ENCODE assay signal across 22 mouse cellular contexts in genomic region chr2:51936585-51936984, GRCm38 (mm10). TPM values are rescaled to one million over a fixed set of nuclear protein-coding genes. Genes with fewer than 3 reads are reported as not detected.
DNase-seq lines count a peak whose midpoint lies in the region; ATAC-seq and TF ChIP-seq lines count a peak whose summit lies in the region.
"Had no signal": no experiment of that assay in that cellular context is flagged by ENCODE, and none has a peak within 500 bp of the region (broad histone marks: within the 10 kb centered on the region; RNA-seq: fewer than 3 reads in every experiment).

No protein-coding gene starts in this region.

- H3K4me1 ChIP-seq in liver, embryonic 14.5 days (replicated peaks; ENCODE audit: control insufficient read depth in 2 of 2, insufficient read depth in 2 of 2, low read length in 1 of 2), result peaks cover 34 to 50% of the 10 kb centered on the region in 2 experiments
- peaks cover 43 to 53% of the 10 kb centered on the region in 2 experiments for H3K4me1 ChIP-seq in MEL (ENCODE audit: control insufficient read depth in 1 of 2, insufficient read depth in 2 of 2, low read length in 2 of 2)

- H3K4me2 ChIP-seq in liver, embryonic 14.5 days (ENCODE audit: low read depth), result peak overlapping the region; percentile 6; the same call in 1 of the 2 replicates
- H3K4me2 ChIP-seq: embryonic facial prominence, embryonic 12.5 days; embryonic facial prominence, embryonic 15.5 days; forebrain, embryonic 12.5 days; forebrain, embryonic 15.5 days; heart, embryonic 12.5 days; heart, embryonic 15.5 days; hindbrain, embryonic 12.5 days; hindbrain, embryonic 15.5 days had no signal

- TF ChIP-seq POLR2A in MEL (IDR thresholded peaks at IDR 0.05; ENCODE audit: control insufficient read depth in 1 of 2, insufficient read depth in 1 of 2, low read depth in 1 of 2, low read length in 2 of 2, poor library complexity in 1 of 2), result no peak; a peak in 1 of 4 replicates

- intact Hi-C loops in heart, postnatal 36 days (cut with DNase I), result no loop called here

- POLR2A ChIA-PET in Patski (lab: Charles Lee), result no interaction called here

- ATAC-seq in liver, embryonic 14.5 days (ENCODE audit: insufficient read depth), result no peak
- ATAC-seq in Patski, result no peak
- ATAC-seq: forebrain, embryonic 15.5 days had no signal

- TF ChIP-seq EP300 in liver, embryonic 14.5 days (IDR thresholded peaks at IDR 0.05; ENCODE audit: low read depth), result no peak
- peak in 1 of 2 experiments; percentile 31; a peak in 3 of 4 replicates for TF ChIP-seq EP300 in MEL (IDR thresholded peaks at IDR 0.05; ENCODE audit: low read depth in 1 of 2, low read length in 2 of 2)

- H3K27me3 ChIP-seq in liver, embryonic 14.5 days (ENCODE audit: control insufficient read depth, insufficient read depth, low read length), result no peaks in the 10 kb centered on the region
- no peaks in the 10 kb centered on the region for H3K27me3 ChIP-seq in MEL (ENCODE audit: control insufficient read depth in 1 of 2, insufficient read depth in 2 of 2, low read length in 2 of 2)
- no peaks in the 10 kb centered on the region for H3K27me3 ChIP-seq in Patski
- H3K27me3 ChIP-seq: embryonic facial prominence, embryonic 12.5 days; embryonic facial prominence, embryonic 15.5 days; forebrain, embryonic 15.5 days; heart, embryonic 12.5 days; heart, embryonic 15.5 days had no signal

- in situ Hi-C loops in Patski (cut with MboI; ENCODE audit: low pct_unique_long_range_greater_than_20kb), result loop anchor here (10.0 kb wide), 1 partner anchor 138 kb away; the partner anchor contains the start of gene Rif1

- no peaks in the 10 kb centered on the region; the same call in 1 of the 2 replicates for H3K36me3 ChIP-seq in liver, embryonic 14.5 days (replicated peaks; ENCODE audit: control insufficient read depth, insufficient read depth, low read depth)
- peaks cover 6 to 62% of the 10 kb centered on the region in 2 experiments for H3K36me3 ChIP-seq in MEL (ENCODE audit: control insufficient read depth in 1 of 2, insufficient read depth in 2 of 2, low read length in 2 of 2)
- H3K36me3 ChIP-seq: embryonic facial prominence, embryonic 12.5 days; embryonic facial prominence, embryonic 15.5 days; forebrain, embryonic 12.5 days; forebrain, embryonic 15.5 days; heart, embryonic 12.5 days; heart, embryonic 15.5 days; hindbrain, embryonic 12.5 days; hindbrain, embryonic 15.5 days had no signal

- peak; percentile 44 for DNase-seq in heart, adult 11 months
- no peak for DNase-seq in heart, postnatal 36 days
- DNase-seq in liver, embryonic 14.5 days (ENCODE audit: low read depth in 3 of 3, low spot score in 3 of 3), result no peak
- no peak for DNase-seq in liver
- no peak for DNase-seq in MEL (ENCODE audit: low read depth, low spot score)
- DNase-seq in Patski (ENCODE audit: low read depth, low spot score), result no peak
- no peak for DNase-seq in gastrocnemius, postnatal 10 days
- DNase-seq: adrenal gland, postnatal 10 days; adrenal gland, postnatal 36 days; cerebellum, adult 18-20 months; cerebellum, adult 9-10 months; cerebellum, postnatal 25 days; gastrocnemius, postnatal 36 days; heart, postnatal 14 days had no signal

- 64% methylated on average over 3 of the region's 3 CpGs for WGBS in liver, embryonic 14.5 days (ENCODE audit: insufficient replicate concordance)

- no peak for TF ChIP-seq CTCF in liver, embryonic 14.5 days (IDR thresholded peaks at IDR 0.05; ENCODE audit: low read depth)
- no peak for TF ChIP-seq CTCF in MEL (IDR thresholded peaks at IDR 0.05 in 2 of 3, conservative IDR thresholded peaks at IDR 0.05 in 1 of 3; ENCODE audit: control insufficient read depth in 1 of 3, insufficient read depth in 1 of 3, low read depth in 2 of 3, low read length in 3 of 3, poor library complexity in 1 of 3, severe bottlenecking in 1 of 3)
- TF ChIP-seq CTCF in Patski (IDR thresholded peaks at IDR 0.05), result peak; percentile 19

- no peak overlapping the region; the same call in 1 of the 2 replicates for H3K27ac ChIP-seq in liver, embryonic 14.5 days
- H3K27ac ChIP-seq in MEL (ENCODE audit: control insufficient read depth, low read depth, low read length), result peak overlapping the region; percentile 97
- H3K27ac ChIP-seq: embryonic facial prominence, embryonic 12.5 days; embryonic facial prominence, embryonic 15.5 days; forebrain, embryonic 12.5 days; forebrain, embryonic 15.5 days; heart, embryonic 15.5 days; hindbrain, embryonic 12.5 days; hindbrain, embryonic 15.5 days had no signal

- CTCF ChIA-PET in Patski (lab: Charles Lee), result interaction anchor here (1.6 kb wide), 1 partner anchor 37 kb away, joined by 3 read pairs; the partner anchor contains the start of gene Nmi

- no peaks in the 10 kb centered on the region for H3K9me3 ChIP-seq in liver, embryonic 14.5 days (ENCODE audit: control insufficient read depth, low read length)
- no peaks in the 10 kb centered on the region for H3K9me3 ChIP-seq in MEL (replicated peaks; ENCODE audit: insufficient read depth, low read length)
- H3K9me3 ChIP-seq: embryonic facial prominence, embryonic 12.5 days; embryonic facial prominence, embryonic 15.5 days; forebrain, embryonic 12.5 days; forebrain, embryonic 15.5 days; heart, embryonic 12.5 days; heart, embryonic 15.5 days; hindbrain, embryonic 12.5 days; hindbrain, embryonic 15.5 days had no signal

- no peak overlapping the region for H3K4me3 ChIP-seq in liver, embryonic 14.5 days (ENCODE audit: insufficient read depth in 1 of 2, low read depth in 2 of 2, low read length in 2 of 2)
- H3K4me3 ChIP-seq in MEL (ENCODE audit: control insufficient read depth in 1 of 2, insufficient read depth in 1 of 2, low read depth in 2 of 2, low read length in 2 of 2), result peak overlapping the region; percentile 13 to 73
- H3K4me3 ChIP-seq: embryonic facial prominence, embryonic 12.5 days; embryonic facial prominence, embryonic 15.5 days; forebrain, embryonic 12.5 days; forebrain, embryonic 15.5 days; heart, embryonic 12.5 days; heart, embryonic 15.5 days; hindbrain, embryonic 12.5 days; hindbrain, embryonic 15.5 days had no signal

- TF ChIP-seq RAD21 in MEL (IDR thresholded peaks at IDR 0.05; ENCODE audit: low read depth, low read length), result no peak; the same call in 1 of the 2 replicates

- H3K9ac ChIP-seq in liver, embryonic 14.5 days (replicated peaks), result no peak overlapping the region
- H3K9ac ChIP-seq in MEL (ENCODE audit: control insufficient read depth, low read depth, low read length, poor library complexity, severe bottlenecking), result peak overlapping the region; percentile 89
- H3K9ac ChIP-seq: embryonic facial prominence, embryonic 12.5 days; embryonic facial prominence, embryonic 15.5 days; forebrain, embryonic 12.5 days; forebrain, embryonic 15.5 days; heart, embryonic 12.5 days; heart, embryonic 15.5 days; hindbrain, embryonic 12.5 days; hindbrain, embryonic 15.5 days had no signal

- H3K79me2 ChIP-seq in MEL (ENCODE audit: control insufficient read depth, insufficient read depth, low read length, poor library complexity), result peaks cover 29% of the 10 kb centered on the region

TF ChIP-seq in MEL, 35 proteins besides CTCF, POLR2A, EP300 and RAD21:
- TF ChIP-seq ETS1 (IDR thresholded peaks at IDR 0.05; ENCODE audit: low read depth, low read length), result peak; percentile 84
- TF ChIP-seq BHLHE40 (IDR thresholded peaks at IDR 0.05; ENCODE audit: borderline replicate concordance, low read depth, low read length), result peak; percentile 72; the same call in 1 of the 2 replicates
- TF ChIP-seq GATA1 (IDR thresholded peaks at IDR 0.05; ENCODE audit: low read depth, low read length), result peak; percentile 70
- no peak for TF ChIP-seq MYC (IDR thresholded peaks at IDR 0.05; ENCODE audit: low read depth, low read length)
- TF ChIP-seq ELF1 (IDR thresholded peaks at IDR 0.05; ENCODE audit: low read depth, low read length), result peak; percentile 4; the same call in 1 of the 2 replicates
- peak; percentile 5; the same call in 1 of the 2 replicates for TF ChIP-seq TBP (IDR thresholded peaks at IDR 0.05; ENCODE audit: low read depth, low read length)

RNA-seq across cellular contexts. Expression of gene Rbm43, which starts 1.6 kb away (rescaled TPM):
- 1 to 10 TPM; 3.4 to 5.1 TPM for total RNA-seq in heart, postnatal 36 days (2021)
- polyA plus RNA-seq in liver, embryonic 14.5 days (2012; rRNA removed), result 8.1 and 14.1 TPM in 2 replicates
- 23.2 and 23.7 TPM in 2 replicates for polyA plus RNA-seq in liver, embryonic 14.5 days (2014; fragmentation: Nextera tagmentation; extraction: Ambion mirVana)
- 35.4 and 37.9 TPM in 2 replicates for total RNA-seq in MEL (2012; rRNA removed)
- polyA plus RNA-seq in MEL (2012; ENCODE audit: insufficient read depth in 1 of 2, insufficient read length in 2 of 2, low read depth in 1 of 2, low replicate concordance in 2 of 2, missing spikeins in 1 of 2) (100 to 1,000 TPM in 1 of 2 experiments, 10 to 100 TPM in 1; 64.3 to 321 TPM), Patski (2021) (30.5 TPM)
- 1 to 10 TPM; 3.2 to 4.2 TPM for total RNA-seq in gastrocnemius, postnatal 10 days (2021)

RNA-seq across cellular contexts. Expression of gene Nmi, which starts 36.7 kb away (rescaled TPM):
- 1 to 10 TPM; 7.0 to 7.9 TPM for total RNA-seq in heart, postnatal 36 days (2021)
- polyA plus RNA-seq in liver, embryonic 14.5 days (2012; rRNA removed), result 2.3 and 5.1 TPM in 2 replicates
- 10.7 and 11.0 TPM in 2 replicates for polyA plus RNA-seq in liver, embryonic 14.5 days (2014; fragmentation: Nextera tagmentation; extraction: Ambion mirVana)
- total RNA-seq in MEL (2012; rRNA removed), result 9.6 and 14.1 TPM in 2 replicates
- polyA plus RNA-seq in MEL (2012; ENCODE audit: insufficient read depth in 1 of 2, insufficient read length in 2 of 2, low read depth in 1 of 2, low replicate concordance in 2 of 2, missing spikeins in 1 of 2) (10 to 100 TPM in 1 of 2 experiments, not detected in 1; 12.1 TPM), Patski (2021) (19.1 TPM)
- total RNA-seq in gastrocnemius, postnatal 10 days (2021), result 1 to 10 TPM; 4.9 to 5.9 TPM

Comparison
In these comparisons a context has a peak if more than half of its experiments do, and no peak if none do; other contexts are left out.
1. H3K4me3 ChIP-seq: peak in MEL (2 of 2); none in liver, embryonic 14.5 days (0 of 2).